Mouse (Mus musculus): ENCODE results near the gene Tatdn2.

Gene Tatdn2

DNA sequence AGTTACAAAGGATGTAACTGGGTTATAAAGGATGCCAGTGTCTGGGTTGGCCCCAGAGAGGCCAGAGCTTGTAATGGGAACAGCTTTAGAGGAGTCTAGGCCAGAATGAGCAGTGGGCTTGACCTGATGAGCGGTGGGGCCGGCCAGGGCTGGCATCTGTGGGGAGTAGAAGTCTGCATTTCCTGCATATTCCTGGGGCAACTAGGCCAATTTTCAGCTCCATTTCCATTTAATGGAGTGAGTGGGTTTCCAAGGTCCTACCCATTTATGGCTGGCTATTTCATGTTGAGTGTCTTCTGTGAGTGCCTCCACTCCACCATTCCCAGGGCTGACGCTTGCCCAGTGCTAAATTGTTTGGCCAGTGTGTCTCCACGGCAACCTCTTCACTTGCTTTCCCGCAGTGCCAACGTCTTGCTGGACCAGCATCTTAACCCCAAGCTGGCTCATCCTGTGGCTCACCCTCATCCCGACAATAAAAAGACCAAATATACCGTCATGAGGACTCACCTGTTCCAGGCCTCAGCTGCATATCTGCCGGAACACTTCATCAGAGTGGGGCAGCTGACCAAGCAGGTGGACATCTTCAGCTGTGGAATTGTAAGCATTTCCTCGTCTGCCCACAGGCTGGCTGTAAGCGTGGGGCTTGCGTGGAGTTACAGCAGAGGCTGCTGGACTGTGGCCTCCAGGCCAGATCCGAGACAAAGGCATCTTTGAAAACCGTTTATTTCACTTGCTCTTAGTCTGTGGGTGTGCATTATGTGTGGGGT lies 18.4 kb upstream of the Tatdn2 start:
- no peaks in the 10 kb centered on the region for H3K36me3 ChIP-seq (ENCODE audit: insufficient read depth, low read length)
- H3K4me3 ChIP-seq (replicated peaks; ENCODE audit: low read length): no peak overlapping the region
- TF ChIP-seq CTCF (conservative IDR thresholded peaks at IDR 0.05; ENCODE audit: low read length) (no peak), NANOG (IDR thresholded peaks at IDR 0.05; ENCODE audit: borderline replicate concordance, low read length) (no peak), POU5F1 (IDR thresholded peaks at IDR 0.05; ENCODE audit: borderline replicate concordance, low read length) (no peak)
- H3K27me3 ChIP-seq (ENCODE audit: insufficient read depth, low read length): no peaks in the 10 kb centered on the region
- H3K4me1 ChIP-seq (replicated peaks; ENCODE audit: low read depth, low read length): peaks cover 85% of the 10 kb centered on the region
- H3K9me3 ChIP-seq (ENCODE audit: low read length): no peaks in the 10 kb centered on the region

DNA sequence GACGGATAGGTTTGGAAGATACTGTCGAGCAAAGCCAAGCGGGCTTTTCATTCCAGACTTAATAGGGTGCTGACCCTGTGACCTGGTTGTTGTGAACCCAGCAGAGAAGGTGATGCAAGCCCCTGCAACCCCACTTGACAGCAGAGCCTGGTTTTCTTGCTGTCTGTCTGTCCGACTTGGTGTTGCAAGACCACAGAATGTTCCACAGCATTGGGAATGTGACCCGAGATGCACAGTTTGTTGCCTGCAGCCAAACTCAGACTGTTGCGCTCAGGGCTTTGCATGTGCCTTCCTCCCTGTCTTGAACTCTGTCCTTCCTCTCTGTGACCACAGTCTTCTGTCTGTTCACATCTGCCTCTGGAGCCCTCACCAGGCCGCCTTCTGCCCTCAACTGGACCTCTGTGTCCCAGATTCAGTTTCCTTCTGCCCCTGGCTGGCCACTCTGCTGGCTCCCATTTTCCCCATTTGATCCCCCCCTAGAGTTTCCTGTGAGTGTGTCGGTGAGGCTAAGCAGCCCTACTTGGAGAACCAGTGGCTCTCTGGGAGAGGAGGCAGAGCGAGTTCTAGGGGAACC lies 16.8 kb upstream of the Tatdn2 start:
- H3K9me3 ChIP-seq (ENCODE audit: low read length): no peaks in the 10 kb centered on the region
- no peak overlapping the region for H3K4me3 ChIP-seq (replicated peaks; ENCODE audit: low read length)
- H3K36me3 ChIP-seq (ENCODE audit: insufficient read depth, low read length): no peaks in the 10 kb centered on the region
- H3K27me3 ChIP-seq (ENCODE audit: insufficient read depth, low read length): no peaks in the 10 kb centered on the region
- TF ChIP-seq POU5F1 (IDR thresholded peaks at IDR 0.05; ENCODE audit: borderline replicate concordance, low read length): no peak
- peaks cover 92% of the 10 kb centered on the region for H3K4me1 ChIP-seq (replicated peaks; ENCODE audit: low read depth, low read length)

DNA sequence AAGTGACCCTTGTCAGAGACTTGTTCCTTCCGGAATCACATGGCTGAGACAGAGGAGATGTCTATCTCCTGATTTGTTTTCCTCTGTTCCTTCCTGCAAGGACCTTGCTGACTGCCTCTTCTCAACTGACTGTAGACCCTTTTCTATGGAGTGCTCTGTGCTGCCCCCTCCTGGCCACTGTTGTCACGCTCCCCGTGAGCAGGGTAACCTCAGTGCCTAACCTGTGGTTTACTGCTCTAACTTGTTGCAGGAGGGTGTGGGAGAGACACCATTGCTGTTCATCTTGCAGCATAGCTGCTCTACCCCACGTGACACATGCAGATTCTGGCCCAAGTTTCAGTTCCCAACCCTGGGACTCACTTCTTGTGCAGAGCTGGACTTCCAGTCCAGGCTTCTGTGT lies 15.6 kb upstream of the Tatdn2 start:
- peaks cover 92% of the 10 kb centered on the region for H3K4me1 ChIP-seq (replicated peaks; ENCODE audit: low read depth, low read length)
- TF ChIP-seq CTCF (conservative IDR thresholded peaks at IDR 0.05; ENCODE audit: low read length) (peak; percentile 95), POU5F1 (IDR thresholded peaks at IDR 0.05; ENCODE audit: borderline replicate concordance, low read length) (no peak)
- H3K27me3 ChIP-seq (ENCODE audit: insufficient read depth, low read length): no peaks in the 10 kb centered on the region
- no peaks in the 10 kb centered on the region for H3K9me3 ChIP-seq (ENCODE audit: low read length)
- no peaks in the 10 kb centered on the region for H3K36me3 ChIP-seq (ENCODE audit: insufficient read depth, low read length)
- H3K4me3 ChIP-seq (replicated peaks; ENCODE audit: low read length): peak overlapping the region; percentile 46; the same call in 1 of the 2 replicates

DNA sequence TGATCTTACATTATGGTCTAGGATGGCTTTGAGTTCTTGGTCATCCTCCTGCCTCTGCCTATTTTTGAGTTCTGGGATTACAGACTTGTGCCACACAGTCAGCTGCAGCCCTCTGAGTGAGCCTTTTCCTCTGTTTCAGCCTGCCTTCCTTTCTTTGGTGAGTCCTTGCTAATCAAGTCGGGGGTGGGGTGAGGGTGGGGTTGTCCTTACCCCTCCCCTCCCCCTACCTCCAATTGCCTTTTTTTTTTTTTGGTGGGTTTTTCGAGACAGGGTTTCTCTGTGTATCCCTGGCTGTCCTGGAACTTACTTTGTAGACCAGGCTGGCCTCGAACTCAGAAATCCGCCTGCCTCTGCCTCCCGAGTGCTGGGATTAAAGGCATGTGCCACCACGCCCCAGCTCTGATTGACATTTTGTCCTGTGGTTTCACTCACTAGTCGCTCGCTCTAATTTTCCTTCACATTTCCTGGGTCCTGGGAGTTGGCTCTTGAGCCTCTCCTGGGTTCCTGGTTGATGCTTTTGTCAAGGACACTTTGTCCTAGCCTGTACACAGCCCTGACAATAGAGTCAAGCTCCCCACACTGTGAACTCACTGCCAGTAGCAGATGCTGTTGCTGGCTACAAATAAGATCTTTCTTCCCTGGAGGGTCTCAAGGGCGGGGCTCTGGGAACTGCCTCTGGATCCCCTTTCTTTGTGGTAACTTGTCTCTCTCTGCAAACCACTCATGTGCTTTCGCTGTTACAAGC lies 13.6 kb upstream of the Tatdn2 start:
- Histone ChIP-seq H3K4me3 (replicated peaks; ENCODE audit: low read length) (peak overlapping the region; percentile 45), H3K4me1 (replicated peaks; ENCODE audit: low read depth, low read length) (peaks cover 92% of the 10 kb centered on the region), H3K36me3 (ENCODE audit: insufficient read depth, low read length) (0 out of 2 replicates have a peak, but pooled peaks cover 3% of the 10 kb centered on the region), H3K27me3 (ENCODE audit: insufficient read depth, low read length) (no peaks in the 10 kb centered on the region), H3K9me3 (ENCODE audit: low read length) (no peaks in the 10 kb centered on the region)
- TF ChIP-seq NANOG (IDR thresholded peaks at IDR 0.05; ENCODE audit: borderline replicate concordance, low read length) (no peak; the same call in 1 of the 2 replicates), CTCF (conservative IDR thresholded peaks at IDR 0.05; ENCODE audit: low read length) (no peak), POU5F1 (IDR thresholded peaks at IDR 0.05; ENCODE audit: borderline replicate concordance, low read length) (no peak)

DNA sequence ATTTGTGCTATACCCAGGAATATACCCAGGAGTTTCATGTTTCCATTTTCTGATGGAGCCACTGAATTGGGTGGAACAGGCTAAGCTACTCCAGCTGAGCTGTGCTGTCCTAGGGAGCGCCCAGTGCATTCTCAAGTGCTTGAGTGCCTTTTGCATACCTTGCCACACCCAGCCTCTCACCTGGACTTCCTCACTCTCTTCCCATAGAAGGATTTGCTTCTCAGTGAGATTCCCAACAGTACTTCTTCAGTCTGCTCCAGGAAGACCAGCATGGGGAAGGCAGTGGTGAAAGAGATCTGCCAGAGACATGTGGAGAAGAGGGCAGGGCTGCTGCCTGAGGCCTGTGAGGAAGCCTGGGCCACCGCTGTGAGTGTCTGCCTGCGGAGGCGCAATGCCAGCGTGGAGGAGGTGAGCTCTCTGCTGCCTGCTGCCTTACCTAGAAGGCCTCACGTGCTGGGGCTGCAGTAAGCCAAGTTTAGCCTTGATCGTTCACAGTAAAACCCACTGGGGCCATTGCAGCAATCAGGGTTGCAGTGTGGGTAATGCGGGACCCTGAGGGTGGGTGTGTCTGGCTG lies 10.2 kb upstream of the Tatdn2 start:
- TF ChIP-seq NANOG (IDR thresholded peaks at IDR 0.05; ENCODE audit: borderline replicate concordance, low read length): 0 out of 2 replicates have a peak, but pooled peaks have one; percentile 1
- no peak for TF ChIP-seq CTCF (conservative IDR thresholded peaks at IDR 0.05; ENCODE audit: low read length)
- Histone ChIP-seq H3K4me3 (replicated peaks; ENCODE audit: low read length) (peak overlapping the region; percentile 78), H3K36me3 (ENCODE audit: insufficient read depth, low read length) (peaks cover 9% of the 10 kb centered on the region; the same call in 1 of the 2 replicates), H3K27me3 (ENCODE audit: insufficient read depth, low read length) (no peaks in the 10 kb centered on the region), H3K9me3 (ENCODE audit: low read length) (no peaks in the 10 kb centered on the region), H3K4me1 (replicated peaks; ENCODE audit: low read depth, low read length) (peaks cover 95% of the 10 kb centered on the region)

DNA sequence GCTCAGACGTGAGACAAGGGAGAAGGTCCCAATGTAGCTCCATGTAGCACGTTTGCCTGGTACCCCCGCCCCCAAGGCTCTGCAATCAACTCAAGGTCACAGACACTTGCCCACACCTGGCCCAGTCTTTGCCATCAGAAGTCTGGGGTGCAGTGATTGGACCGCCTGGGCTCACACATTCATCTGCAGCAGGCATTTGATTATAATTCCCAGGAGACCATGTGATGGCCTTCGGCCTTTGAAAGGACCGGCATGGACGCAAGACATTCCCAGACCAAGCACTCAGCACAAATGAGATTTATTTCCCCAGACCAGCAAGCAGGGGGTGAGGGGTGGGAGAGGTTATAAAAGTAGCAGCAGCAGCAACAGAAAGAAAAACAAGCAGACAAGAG lies 6.8 kb upstream of the Tatdn2 start:
- TF ChIP-seq NANOG (IDR thresholded peaks at IDR 0.05; ENCODE audit: borderline replicate concordance, low read length): peak; percentile 64
- TF ChIP-seq CTCF (conservative IDR thresholded peaks at IDR 0.05; ENCODE audit: low read length): no peak

DNA sequence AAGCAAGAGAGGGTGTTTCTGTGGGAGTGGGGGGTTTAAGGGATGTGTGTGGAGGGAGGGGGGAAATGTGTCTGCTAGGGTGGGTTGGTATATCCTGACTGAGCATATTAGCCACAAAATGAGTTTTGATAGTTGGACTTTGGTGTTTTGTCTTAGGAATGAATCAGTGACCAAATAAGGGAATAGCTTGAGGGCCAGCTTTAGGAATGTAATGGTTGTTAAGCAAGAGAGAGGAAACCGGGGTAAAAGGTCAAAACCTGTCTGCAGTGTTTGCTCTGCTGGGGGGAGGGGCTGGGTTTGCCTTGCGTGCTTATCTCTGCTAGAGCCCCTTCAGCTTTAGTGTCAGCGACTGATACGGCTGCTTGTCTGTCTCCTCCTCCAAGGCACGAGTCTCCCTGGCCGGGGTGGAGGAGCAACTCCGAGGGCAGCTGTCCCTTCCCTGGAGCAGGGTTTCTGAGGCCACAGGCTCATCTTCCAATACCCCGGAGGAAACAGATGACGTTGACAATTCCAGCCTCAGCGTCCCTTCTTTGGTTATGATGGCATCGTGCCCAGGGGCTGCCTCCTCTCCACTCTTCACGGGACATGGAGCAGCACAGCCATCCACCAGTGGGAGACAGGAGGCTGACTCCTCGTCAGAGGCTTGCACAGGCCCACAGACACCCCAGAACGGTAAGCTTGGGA lies 6.3 kb upstream of the Tatdn2 start:
- H3K4me3 ChIP-seq (replicated peaks; ENCODE audit: low read length): peak overlapping the region; percentile 67
- no peaks in the 10 kb centered on the region for H3K27me3 ChIP-seq (ENCODE audit: insufficient read depth, low read length)
- H3K4me1 ChIP-seq (replicated peaks; ENCODE audit: low read depth, low read length): peaks cover 76% of the 10 kb centered on the region
- no peaks in the 10 kb centered on the region for H3K9me3 ChIP-seq (ENCODE audit: low read length)
- peaks cover 43% of the 10 kb centered on the region for H3K36me3 ChIP-seq (ENCODE audit: insufficient read depth, low read length)
- TF ChIP-seq POU5F1 (IDR thresholded peaks at IDR 0.05; ENCODE audit: borderline replicate concordance, low read length): no peak
- TF ChIP-seq CTCF (conservative IDR thresholded peaks at IDR 0.05; ENCODE audit: low read length): no peak
- no peak for TF ChIP-seq NANOG (IDR thresholded peaks at IDR 0.05; ENCODE audit: borderline replicate concordance, low read length)

More for the DNA sequence above, 6.8 kb upstream of the Tatdn2 start:
- Histone ChIP-seq H3K27me3 (ENCODE audit: insufficient read depth, low read length) (no peaks in the 10 kb centered on the region), H3K36me3 (ENCODE audit: insufficient read depth, low read length) (peaks cover 40% of the 10 kb centered on the region), H3K4me3 (replicated peaks; ENCODE audit: low read length) (peak overlapping the region; percentile 67), H3K9me3 (ENCODE audit: low read length) (no peaks in the 10 kb centered on the region), H3K4me1 (replicated peaks; ENCODE audit: low read depth, low read length) (peaks cover 76% of the 10 kb centered on the region)

DNA sequence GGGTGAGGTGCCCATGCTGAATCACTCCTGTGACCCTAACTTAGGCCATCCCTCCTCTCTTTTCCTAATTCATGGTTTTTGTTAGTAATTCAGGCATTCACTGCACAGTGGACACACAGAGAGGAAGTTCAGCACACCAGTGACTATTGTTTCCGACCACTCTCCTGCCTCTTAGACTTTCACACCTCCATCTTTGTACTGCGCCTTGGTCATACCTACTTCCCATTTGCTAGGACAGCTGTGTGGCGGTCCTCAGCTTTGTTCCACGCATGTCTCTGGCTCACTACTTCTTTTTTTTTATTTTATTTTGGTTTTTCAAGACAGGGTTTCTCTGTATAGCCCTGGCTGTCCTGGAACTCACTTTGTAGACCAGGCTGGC lies 5.8 kb upstream of the Tatdn2 start:
- TF ChIP-seq CTCF (conservative IDR thresholded peaks at IDR 0.05; ENCODE audit: low read length) (no peak), NANOG (IDR thresholded peaks at IDR 0.05; ENCODE audit: borderline replicate concordance, low read length) (no peak), POU5F1 (IDR thresholded peaks at IDR 0.05; ENCODE audit: borderline replicate concordance, low read length) (no peak)
- H3K27me3 ChIP-seq (ENCODE audit: insufficient read depth, low read length): no peaks in the 10 kb centered on the region
- H3K36me3 ChIP-seq (ENCODE audit: insufficient read depth, low read length): peaks cover 43% of the 10 kb centered on the region
- peaks cover 76% of the 10 kb centered on the region for H3K4me1 ChIP-seq (replicated peaks; ENCODE audit: low read depth, low read length)
- H3K4me3 ChIP-seq (replicated peaks; ENCODE audit: low read length): peak overlapping the region; percentile 67
- no peaks in the 10 kb centered on the region for H3K9me3 ChIP-seq (ENCODE audit: low read length)
